Mouse (Mus musculus) intestine, postnatal 0 days (tissue): Measurements from ENCODE around the gene Gtf2i. TPM values are rescaled to one million over a fixed set of nuclear protein-coding genes. Genes with fewer than 3 reads are reported as not detected.

Source experiments
- ATAC-seq: fragments of 200-750 bp; cut with Nextera tagmentation; 2 replicates; pipeline ENCODE4 v1.8.0; 2017; ENCODE audit warnings: mild to moderate bottlenecking, moderate TSS enrichment, moderate library complexity
- H3K27ac ChIP-seq: fragments of 300-500 bp; sonication (generic); 2 replicates; pipeline ENCODE4 v1.5.1; 2014; ENCODE audit warnings: mild to moderate bottlenecking, low read depth, low read length, moderate library complexity
- H3K27me3 ChIP-seq: fragments of 300-500 bp; sonication (generic); replicated peaks from 2 replicates; pipeline ENCODE4 v1.6.1; 2014; ENCODE audit warnings: low read length, mixed read lengths; ENCODE audit not compliant: control insufficient read depth, insufficient read depth
- H3K36me3 ChIP-seq: fragments of 300-500 bp; sonication (generic); 2 replicates; pipeline ENCODE4 v1.6.1; 2014; ENCODE audit warnings: mild to moderate bottlenecking, moderate library complexity; ENCODE audit not compliant: control insufficient read depth, insufficient read depth
- H3K4me1 ChIP-seq: fragments of 300-500 bp; sonication (generic); replicated peaks from 2 replicates; pipeline ENCODE4 v1.6.1; 2014; ENCODE audit warnings: antibody characterized with exemption, low read length, mixed read lengths; ENCODE audit not compliant: control insufficient read depth, insufficient read depth
- H3K4me2 ChIP-seq: fragments of 300-500 bp; sonication (generic); replicated peaks from 2 replicates; pipeline ENCODE4 v1.6.1; 2014; ENCODE audit warnings: low read depth, mild to moderate bottlenecking, moderate library complexity
- H3K4me3 ChIP-seq: fragments of 300-500 bp; sonication (generic); 2 replicates; pipeline ENCODE4 v1.5.1; 2014; ENCODE audit warnings: low read depth, low read length
- H3K9ac ChIP-seq: fragments of 300-500 bp; sonication (generic); 2 replicates; pipeline ENCODE4 v1.6.1; 2014; ENCODE audit warnings: mild to moderate bottlenecking, low read depth, low read length
- H3K9me3 ChIP-seq: fragments of 300-500 bp; sonication (generic); 2 replicates; pipeline ENCODE4 v1.6.1; 2016; ENCODE audit warnings: mixed run types; ENCODE audit not compliant: control insufficient read depth
- CTCF ChIP-seq: sonication (generic); IDR thresholded peaks from 2 replicates; pipeline ENCODE4 v1.5.1; 2016; ENCODE audit warnings: low read depth, mild to moderate bottlenecking, control low read depth, antibody characterized with exemption, moderate library complexity
- WGBS: fragments of 180-500 bp; shearing (Covaris S2); extraction: QIAGEN DNeasy Blood & Tissue Kit; methylation state at CpG from one replicate; pipeline ENCODE4 v1.1.7; 2014; 5-methylcytosine and 5-hydroxymethylcytosine counted together
- polyA plus RNA-seq: library from polyadenylated mRNA; unstranded; fragments of >200 nt; fragmentation: Nextera tagmentation; extraction: Ambion mirVana; gene quantifications from 2 replicates; pipeline ENCODE4 v1.2.1, GENCODE M21; 2015

Gene Gtf2i
- polyA plus RNA-seq, 1 experiment from 2014 or later, result 53.4 TPM

DNA sequence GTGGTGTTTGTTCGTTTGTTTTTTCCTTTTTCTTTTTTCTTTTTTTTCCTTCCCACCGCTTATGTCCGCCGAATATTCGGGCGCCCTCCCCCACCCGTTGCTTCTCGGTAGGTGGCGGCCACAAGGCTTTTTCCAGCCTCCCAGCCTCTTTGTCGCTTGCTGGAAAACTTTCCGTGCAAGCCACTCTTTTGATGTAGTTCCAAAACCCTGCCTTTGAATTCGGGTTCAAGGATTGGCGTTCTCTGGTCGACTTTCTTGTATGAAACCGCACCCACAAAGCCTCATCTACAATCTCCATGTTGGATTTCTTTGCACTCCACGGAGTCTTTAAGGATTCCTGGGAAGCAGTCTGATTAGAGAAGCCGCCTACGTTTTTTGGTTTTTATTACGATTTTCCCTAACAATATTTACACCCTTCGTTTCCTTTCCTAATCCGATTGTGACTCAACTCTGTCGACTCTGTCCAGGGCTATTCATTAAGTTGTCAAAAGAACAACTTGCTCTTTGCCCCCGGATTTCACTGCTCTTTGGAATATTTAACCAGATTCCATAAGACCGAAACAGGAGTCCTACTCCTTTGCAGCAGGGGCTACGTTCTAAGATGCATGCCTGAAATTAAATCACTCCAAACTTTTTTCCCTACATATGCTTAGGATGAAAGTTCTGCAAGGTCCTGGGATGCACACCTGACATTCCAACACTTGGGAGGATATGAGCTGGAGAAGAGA is 1.2 kb upstream of the Gtf2i start:
- Histone ChIP-seq H3K27ac (peak overlapping the region; percentile 95), H3K4me1 (no peaks in the 10 kb centered on the region; the same call in 1 of the 2 replicates), H3K4me3 (peak overlapping the region; percentile 86), H3K9ac (peak overlapping the region; percentile 98), H3K36me3 (no peaks in the 10 kb centered on the region; the same call in 1 of the 2 replicates), H3K27me3 (no peaks in the 10 kb centered on the region), H3K9me3 (no peaks in the 10 kb centered on the region), H3K4me2 (peak overlapping the region; percentile 77)
- peak; percentile 40 for TF ChIP-seq CTCF
- ATAC-seq, result no peak
- WGBS, result under 1% methylated on average over 25 of the region's 25 CpGs

DNA sequence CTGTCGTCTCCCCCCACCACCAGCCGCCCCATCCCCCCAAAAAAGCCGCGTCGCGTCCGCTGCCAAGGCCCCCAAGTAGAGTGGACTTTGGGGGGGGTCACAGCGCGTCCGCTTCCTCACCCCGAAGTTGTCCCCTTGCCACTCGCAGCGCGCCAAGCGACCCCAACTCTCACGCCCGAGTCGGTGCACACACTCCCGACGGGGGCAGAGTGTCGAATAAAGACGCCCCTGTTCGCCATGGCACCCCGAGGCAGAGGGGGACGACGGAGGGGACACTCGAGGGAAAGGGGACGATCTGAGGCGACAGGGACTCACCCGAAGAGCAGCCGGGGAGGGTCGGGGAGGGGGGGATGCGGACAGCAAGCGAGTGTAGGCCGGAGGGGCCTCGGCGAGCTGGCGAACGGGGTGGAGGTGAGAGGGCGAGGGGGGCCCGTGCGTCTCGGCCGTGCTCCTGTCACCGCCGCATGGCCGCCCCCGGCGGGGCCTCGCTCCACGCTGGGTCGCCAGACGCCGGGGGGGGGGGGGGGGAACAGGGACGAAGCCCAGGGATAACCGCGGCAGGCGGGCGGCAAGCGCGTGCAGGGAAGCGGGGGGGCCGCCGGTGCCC is 389 bp downstream of the Gtf2i start:
- TF ChIP-seq CTCF, result no peak
- ATAC-seq, result peak; percentile 42
- H3K27me3 ChIP-seq, result no peaks in the 10 kb centered on the region
- peak overlapping the region; percentile 77 for H3K4me2 ChIP-seq
- H3K4me3 ChIP-seq, result peak overlapping the region; percentile 86
- no peaks in the 10 kb centered on the region; the same call in 1 of the 2 replicates for H3K4me1 ChIP-seq
- no peaks in the 10 kb centered on the region for H3K9me3 ChIP-seq
- 1% methylated on average over 54 of the region's 64 CpGs for WGBS
- H3K36me3 ChIP-seq, result peaks cover 7% of the 10 kb centered on the region; the same call in 1 of the 2 replicates
- H3K27ac ChIP-seq, result peak overlapping the region; percentile 99
- peak overlapping the region; percentile 98 for H3K9ac ChIP-seq

DNA sequence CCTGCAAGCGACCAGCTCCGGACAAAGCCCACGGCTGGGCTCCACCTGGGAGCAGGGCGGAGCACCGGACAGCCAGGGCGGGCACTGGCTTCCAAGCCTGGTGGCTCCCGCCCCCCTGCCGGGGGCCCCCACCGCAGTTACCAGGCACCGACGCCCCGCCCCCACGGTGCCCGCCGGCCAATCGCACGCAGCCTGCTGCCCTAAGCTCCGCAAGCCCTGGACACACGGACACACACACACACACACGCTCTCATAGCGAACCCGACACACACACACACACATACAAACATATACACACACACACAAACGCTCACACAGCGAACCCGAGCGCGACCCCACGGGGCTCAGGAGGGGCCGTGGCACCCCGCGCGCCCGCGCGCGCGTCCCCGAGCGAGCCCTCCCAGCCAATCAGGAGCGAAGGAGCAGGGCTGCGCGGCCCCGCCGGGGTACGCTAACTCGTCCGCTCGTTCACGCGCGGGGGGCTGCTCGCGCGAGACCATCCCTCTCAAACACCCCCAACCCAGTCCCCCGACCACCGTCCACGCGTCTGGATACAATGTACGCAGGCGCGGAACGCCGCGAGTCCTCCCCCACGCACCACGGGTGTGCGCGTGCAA is 1.0 kb downstream of the Gtf2i start:
- peak overlapping the region; percentile 86 for H3K4me3 ChIP-seq
- H3K36me3 ChIP-seq, result peaks cover 7% of the 10 kb centered on the region; the same call in 1 of the 2 replicates
- peak; percentile 86 for ATAC-seq
- peak overlapping the region; percentile 77 for H3K4me2 ChIP-seq
- H3K9me3 ChIP-seq, result no peaks in the 10 kb centered on the region
- whole genome bisulfite sequencing, result under 1% methylated on average over 67 of the region's 68 CpGs
- no peaks in the 10 kb centered on the region; the same call in 1 of the 2 replicates for H3K4me1 ChIP-seq
- no peak for TF ChIP-seq CTCF
- H3K9ac ChIP-seq, result peak overlapping the region; percentile 98
- H3K27me3 ChIP-seq, result no peaks in the 10 kb centered on the region
- peak overlapping the region; percentile 99 for H3K27ac ChIP-seq

DNA sequence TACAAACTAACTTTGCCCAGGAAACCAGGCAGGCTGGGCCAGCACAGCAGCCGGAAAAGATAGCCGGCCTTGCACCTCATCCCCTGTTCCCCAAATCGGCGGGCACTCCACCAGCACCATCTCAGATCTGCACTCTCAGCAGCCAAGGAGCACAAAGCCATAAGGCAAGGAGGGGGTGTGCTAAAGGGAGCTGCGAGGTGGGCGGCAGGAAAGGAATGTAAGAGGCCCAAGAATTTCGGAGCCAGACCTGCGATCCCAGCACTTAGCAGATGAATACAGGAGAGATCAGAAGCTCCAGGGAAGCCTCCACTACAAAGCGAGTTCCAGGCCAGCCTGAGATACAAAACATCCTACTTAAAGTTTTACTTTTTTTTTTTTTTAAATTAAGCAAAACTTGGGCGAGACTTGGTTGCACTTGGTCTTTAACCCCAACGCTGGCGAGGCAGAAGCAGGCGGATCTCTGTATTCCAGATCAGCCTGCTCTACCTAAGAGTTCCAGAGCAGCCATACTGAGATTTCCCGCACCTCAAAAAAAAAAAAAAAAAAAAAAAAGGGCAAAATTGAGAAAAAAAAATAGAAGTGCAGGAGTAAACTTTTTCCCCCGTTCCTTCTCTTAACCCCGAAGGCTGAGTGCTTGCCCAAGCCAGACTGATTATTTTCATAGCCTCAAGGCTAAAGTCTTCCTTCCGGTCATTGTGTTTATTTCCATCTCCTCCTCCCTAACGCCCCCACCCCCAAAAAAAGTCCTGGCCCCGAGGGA is 1.7 kb downstream of the Gtf2i start:
- no peak for TF ChIP-seq CTCF
- Histone ChIP-seq H3K4me2 (peak overlapping the region; percentile 77), H3K9me3 (no peaks in the 10 kb centered on the region), H3K27ac (peak overlapping the region; percentile 99), H3K27me3 (no peaks in the 10 kb centered on the region), H3K4me3 (peak overlapping the region; percentile 86), H3K4me1 (no peaks in the 10 kb centered on the region; the same call in 1 of the 2 replicates), H3K9ac (peak overlapping the region; percentile 98), H3K36me3 (peaks cover 10% of the 10 kb centered on the region; the same call in 1 of the 2 replicates)
- ATAC-seq, result no peak
- WGBS, result 5% methylated on average over 19 of the region's 19 CpGs

DNA sequence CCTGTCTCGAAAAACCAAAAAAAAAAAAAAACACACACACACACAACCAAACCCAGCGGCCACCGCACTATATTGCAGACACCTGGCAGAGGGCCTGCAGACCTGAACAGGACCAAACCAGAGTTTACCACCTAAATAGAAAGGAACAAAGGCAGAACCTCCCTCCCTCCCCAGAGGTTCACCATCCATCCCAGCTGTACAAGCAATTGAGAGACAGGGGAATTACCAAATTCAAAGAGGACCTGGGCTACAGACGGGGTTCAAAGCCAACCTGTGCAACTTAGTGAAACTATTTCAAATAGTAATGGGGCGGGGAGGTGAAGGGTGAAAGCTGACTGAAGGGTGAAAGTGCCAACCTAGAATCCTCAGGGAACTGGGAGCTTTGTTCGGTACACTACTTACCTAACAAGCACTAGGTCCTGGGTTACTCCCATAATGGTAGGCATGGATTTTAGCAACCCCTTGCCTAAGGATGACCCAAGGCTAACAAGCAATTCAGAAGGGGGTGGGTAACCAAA is 2.6 kb downstream of the Gtf2i start:
- no peaks in the 10 kb centered on the region for H3K27me3 ChIP-seq
- peak overlapping the region; percentile 77 for H3K4me2 ChIP-seq
- ATAC-seq, result no peak
- 69% methylated on average over 6 of the region's 6 CpGs for WGBS
- no peak overlapping the region for H3K27ac ChIP-seq
- H3K4me1 ChIP-seq, result no peaks in the 10 kb centered on the region; the same call in 1 of the 2 replicates
- no peaks in the 10 kb centered on the region for H3K9me3 ChIP-seq
- no peak overlapping the region for H3K9ac ChIP-seq
- TF ChIP-seq CTCF, result no peak
- H3K36me3 ChIP-seq, result peaks cover 15% of the 10 kb centered on the region; the same call in 1 of the 2 replicates
- H3K4me3 ChIP-seq, result no peak overlapping the region; the same call in 1 of the 2 replicates
